ENCODE assay signal across 8 mouse cellular contexts in genomic region chr12:51971070-51971664, GRCm38 (mm10). TPM values are rescaled to one million over a fixed set of nuclear protein-coding genes. Genes with fewer than 3 reads are reported as not detected.
DNase-seq lines count a peak whose midpoint lies in the region; ATAC-seq and TF ChIP-seq lines count a peak whose summit lies in the region.

Gene Heatr5a, minus strand, starts transcription at chr12:51971321.

- 0 out of 2 replicates have a peak, but pooled peaks cover 2% of the 10 kb centered on the region for H3K27me3 ChIP-seq in G1E (ENCODE audit: insufficient read depth, low read length)
- no peaks in the 10 kb centered on the region for H3K27me3 ChIP-seq in forebrain, postnatal 0 days (ENCODE audit: insufficient read depth, low read length)
- no peaks in the 10 kb centered on the region for H3K27me3 ChIP-seq in lung, embryonic 16.5 days (ENCODE audit: control insufficient read depth, insufficient read depth, low read depth, low read length)

- H3K9ac ChIP-seq in forebrain, postnatal 0 days: peak within 1 kb of the TSS; percentile 77
- peak within 1 kb of the TSS; percentile 91 for H3K9ac ChIP-seq in lung, embryonic 16.5 days (ENCODE audit: low read length)

- WGBS in forebrain, postnatal 0 days: 3% methylated on average over 51 of the region's 53 CpGs
- under 1% methylated on average over 36 of the region's 53 CpGs for WGBS in lung, embryonic 16.5 days

- no peak for TF ChIP-seq CTCF in G1E (IDR thresholded peaks at IDR 0.05; ENCODE audit: low read depth, low read length)
- no peak for TF ChIP-seq CTCF in forebrain, postnatal 0 days (IDR thresholded peaks at IDR 0.05; ENCODE audit: low read depth)

- peak within 1 kb of the TSS; percentile 62 for H3K4me2 ChIP-seq in forebrain, postnatal 0 days (ENCODE audit: low read depth)
- H3K4me2 ChIP-seq in lung, embryonic 16.5 days (ENCODE audit: low read depth, low read length): peak within 1 kb of the TSS; percentile 65

- peaks cover 37% of the 10 kb centered on the region for H3K4me1 ChIP-seq in G1E (ENCODE audit: insufficient read depth, low read depth, low read length)
- H3K4me1 ChIP-seq in forebrain, postnatal 0 days (ENCODE audit: insufficient read depth): no peaks in the 10 kb centered on the region; the same call in 1 of the 2 replicates
- peaks cover 9% of the 10 kb centered on the region for H3K4me1 ChIP-seq in lung, embryonic 16.5 days (replicated peaks; ENCODE audit: control insufficient read depth, insufficient read depth, low read length)

- peaks cover 7% of the 10 kb centered on the region for H3K9me3 ChIP-seq in G1E (replicated peaks)
- no peaks in the 10 kb centered on the region for H3K9me3 ChIP-seq in forebrain, postnatal 0 days (ENCODE audit: low read length)
- no peaks in the 10 kb centered on the region; the same call in 1 of the 2 replicates for H3K9me3 ChIP-seq in lung, embryonic 16.5 days (ENCODE audit: control insufficient read depth, low read length)

- peak within 1 kb of the TSS; percentile 99 for H3K4me3 ChIP-seq in G1E (ENCODE audit: low read depth, low read length)
- H3K4me3 ChIP-seq in forebrain, postnatal 0 days (ENCODE audit: low read depth, low read length): peak within 1 kb of the TSS; percentile 88
- peak within 1 kb of the TSS; percentile 98 for H3K4me3 ChIP-seq in lung, embryonic 16.5 days (ENCODE audit: low read length)

- peaks cover 14% of the 10 kb centered on the region for H3K36me3 ChIP-seq in G1E (replicated peaks)
- no peaks in the 10 kb centered on the region for H3K36me3 ChIP-seq in forebrain, postnatal 0 days (ENCODE audit: insufficient read depth)
- no peaks in the 10 kb centered on the region for H3K36me3 ChIP-seq in lung, embryonic 16.5 days (ENCODE audit: control insufficient read depth, insufficient read depth, low read length)

- H3K27ac ChIP-seq in forebrain, postnatal 0 days (ENCODE audit: low read depth, low read length): peak within 1 kb of the TSS; percentile 81
- peak within 1 kb of the TSS; percentile 94 for H3K27ac ChIP-seq in lung, embryonic 16.5 days (ENCODE audit: low read length)

- peak; percentile 86 for ATAC-seq in G1E (ENCODE audit: extremely low read depth, insufficient number of reproducible peaks, low FRiP score, poor library complexity, severe bottlenecking)
- ATAC-seq in forebrain, postnatal 0 days: peak; percentile 99
- ATAC-seq in lung, embryonic 16.5 days (ENCODE audit: low read depth): peak; percentile 99

- peak; percentile 86 for DNase-seq in G1E (ENCODE audit: low spot score)
- peak; percentile 91 to 96 for DNase-seq in cerebellum, adult 18-20 months
- DNase-seq in forebrain, postnatal 0 days: peak; percentile 92
- peak; percentile 95 for DNase-seq in heart, postnatal 4 days
- DNase-seq in layer of hippocampus, adult 9-10 months (ENCODE audit: low spot score): peak; percentile 63
- peak; percentile 78 for DNase-seq in ovary, postnatal 10 days (ENCODE audit: low spot score)
- peak; percentile 68 to 79 for DNase-seq in thymus, postnatal 10 days (ENCODE audit: low spot score in 2 of 2)

RNA-seq across cellular contexts. Expression of gene Heatr5a, which starts in this region (rescaled TPM):
- total RNA-seq in G1E (2014; fragmentation: Nextera tagmentation) (121 and 146 TPM in 2 replicates), G1E (2017) (66.8 and 70.0 TPM in 2 replicates)
- 7.0 and 15.1 TPM in 2 replicates for polyA plus RNA-seq in G1E (2012)
- 14.5 and 15.0 TPM in 2 replicates for total RNA-seq in forebrain, postnatal 0 days (2014; rRNA removed)
- polyA plus RNA-seq in forebrain, postnatal 0 days (2015; fragmentation: Nextera tagmentation; extraction: Ambion mirVana): 1.3 and 2.0 TPM in 2 replicates
- 10 to 100 TPM; 21.3 to 24.6 TPM for total RNA-seq in heart, postnatal 4 days (2021)
- polyA plus RNA-seq in lung, embryonic 16.5 days (2015; fragmentation: Nextera tagmentation; extraction: Ambion mirVana): 14.3 and 14.9 TPM in 2 replicates

Comparison
In these comparisons a context has a peak if more than half of its experiments do, and no peak if none do; other contexts are left out.
1. Peak in every context shown above with its lines: DNase-seq, ATAC-seq, H3K4me3 ChIP-seq and H3K27ac ChIP-seq.